Mouse (Mus musculus): ENCODE data around the gene Slc28a3. TPM values are rescaled to one million over a fixed set of nuclear protein-coding genes. Genes with fewer than 3 reads are reported as not detected.
A peak's percentile ranks its signal among the peaks of the same experiment; 100 is the strongest.

Slc28a3 gene
- polyA plus RNA-seq, 1 experiment, result 0.07 TPM

DNA sequence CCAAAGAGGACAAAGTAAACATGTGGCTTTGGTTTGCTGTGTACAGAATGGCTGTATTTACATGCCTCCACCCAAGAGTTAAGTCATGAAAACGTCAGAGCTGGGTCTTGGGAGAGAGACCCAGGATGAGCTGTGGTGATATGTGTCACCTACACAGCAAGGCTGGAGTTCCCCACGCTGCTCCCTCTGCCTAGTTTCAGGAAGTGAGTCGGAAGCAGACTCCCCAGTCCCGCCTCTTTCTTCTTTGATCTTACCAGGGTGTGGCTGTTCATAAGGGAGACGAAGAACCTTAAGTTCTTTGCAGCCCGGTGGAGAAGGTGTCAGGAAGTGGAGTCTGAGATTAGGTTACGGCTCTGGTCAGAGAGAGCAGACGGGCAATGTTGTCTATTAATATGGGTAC lies 12.0 kb upstream of the Slc28a3 start:
- Histone ChIP-seq H3K36me3 (replicated peaks; ENCODE audit: low read length) (no peaks in the 10 kb centered on the region), H3K4me1 (no peaks in the 10 kb centered on the region), H3K9me3 (no peaks in the 10 kb centered on the region), H3K27me3 (replicated peaks) (no peaks in the 10 kb centered on the region), H3K4me3 (replicated peaks) (no peak overlapping the region)
- TF ChIP-seq FLI1 (IDR thresholded peaks at IDR 0.05; ENCODE audit: low read length) (no peak), GATA1 (IDR thresholded peaks at IDR 0.05; ENCODE audit: borderline replicate concordance, low read length) (no peak)

DNA sequence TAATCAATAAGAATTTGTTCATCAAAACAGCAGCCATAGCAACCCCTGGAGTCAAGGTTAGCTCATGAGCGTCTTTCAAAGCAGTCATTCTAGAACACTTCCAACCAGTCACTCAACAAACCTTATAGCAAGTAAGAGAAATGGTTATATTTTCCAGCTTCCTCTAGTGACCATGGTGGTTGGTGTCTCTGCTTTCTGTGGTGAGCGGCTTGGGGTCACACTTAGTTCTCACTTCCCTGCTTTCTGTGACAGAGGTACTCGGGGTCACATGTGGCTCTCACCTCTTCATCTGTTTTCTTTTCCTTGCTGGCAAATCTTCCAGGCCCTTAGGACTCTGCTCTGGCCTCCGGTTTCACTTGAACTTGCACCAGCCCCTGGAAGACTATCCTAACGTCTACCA lies 8.6 kb upstream of the Slc28a3 start:
- TF ChIP-seq FLI1 (IDR thresholded peaks at IDR 0.05; ENCODE audit: low read length) (no peak), GATA1 (IDR thresholded peaks at IDR 0.05; ENCODE audit: borderline replicate concordance, low read length) (no peak)
- Histone ChIP-seq H3K27me3 (replicated peaks) (no peaks in the 10 kb centered on the region), H3K9me3 (no peaks in the 10 kb centered on the region), H3K36me3 (replicated peaks; ENCODE audit: low read length) (no peaks in the 10 kb centered on the region), H3K4me3 (replicated peaks) (no peak overlapping the region), H3K4me1 (no peaks in the 10 kb centered on the region)

DNA sequence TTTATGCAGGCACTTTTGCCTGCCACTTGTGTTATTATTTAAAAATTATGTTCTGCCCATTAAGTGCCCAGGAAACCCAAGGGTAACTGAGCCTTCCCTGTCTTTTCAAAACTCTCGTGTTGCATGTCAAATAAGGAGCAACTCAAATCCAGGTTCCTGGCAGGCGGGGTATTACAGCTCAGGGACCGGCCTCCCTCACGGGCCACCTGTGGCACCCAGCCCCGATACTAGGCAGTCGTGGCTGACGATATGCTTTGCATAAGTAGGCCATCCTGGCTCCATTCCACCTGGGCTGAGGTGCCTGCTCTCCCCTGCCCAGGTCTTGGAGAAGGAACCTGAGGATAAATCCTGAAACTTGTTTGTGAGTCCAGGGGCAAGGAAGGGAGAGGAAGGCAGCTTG lies 618 bp downstream of the Slc28a3 start:
- peaks cover 12% of the 10 kb centered on the region for H3K27me3 ChIP-seq (replicated peaks)
- H3K4me3 ChIP-seq (replicated peaks), result no peak overlapping the region
- H3K9me3 ChIP-seq, result no peaks in the 10 kb centered on the region
- no peaks in the 10 kb centered on the region for H3K36me3 ChIP-seq (replicated peaks; ENCODE audit: low read length)
- no peak for TF ChIP-seq FLI1 (IDR thresholded peaks at IDR 0.05; ENCODE audit: low read length)
- TF ChIP-seq GATA1 (IDR thresholded peaks at IDR 0.05; ENCODE audit: borderline replicate concordance, low read length), result no peak
- H3K4me1 ChIP-seq, result no peaks in the 10 kb centered on the region

DNA sequence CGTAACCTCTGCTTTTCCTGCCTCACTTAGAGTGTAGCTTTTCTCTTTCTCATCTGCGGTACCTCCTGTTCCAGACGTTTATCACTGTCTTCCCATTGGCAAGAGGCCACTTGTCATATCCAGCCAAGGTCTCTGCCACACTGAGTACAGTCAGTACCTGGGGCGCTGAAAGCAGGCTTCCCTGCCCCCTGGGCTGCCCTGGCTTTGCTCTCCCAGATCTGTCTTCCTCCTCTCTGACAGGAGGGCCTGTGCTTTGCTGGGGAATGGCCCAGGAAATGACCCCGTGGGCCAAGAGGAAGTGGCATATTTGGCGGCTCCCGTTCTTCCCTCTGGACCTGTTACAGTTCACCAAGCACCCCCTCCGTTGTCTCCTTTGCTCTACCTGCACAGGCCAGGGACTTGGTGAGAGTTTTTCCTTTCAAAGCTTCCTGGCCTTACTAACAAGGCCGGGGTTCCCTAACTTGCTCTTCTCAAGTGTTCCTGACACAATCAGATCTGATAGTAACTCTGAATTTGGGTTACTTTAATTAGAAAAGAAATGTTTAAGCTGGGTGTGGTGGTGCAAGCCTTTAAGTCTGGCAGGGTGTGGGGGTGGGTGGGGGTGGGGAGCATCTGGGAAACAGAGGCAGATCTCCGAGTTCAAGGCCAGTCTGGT lies 9.3 kb downstream of the Slc28a3 start:
- H3K27me3 ChIP-seq (replicated peaks), result no peaks in the 10 kb centered on the region
- no peaks in the 10 kb centered on the region for H3K36me3 ChIP-seq (replicated peaks; ENCODE audit: low read length)
- H3K9me3 ChIP-seq, result 0 out of 2 replicates have a peak, but pooled peaks cover 5% of the 10 kb centered on the region
- TF ChIP-seq FLI1 (IDR thresholded peaks at IDR 0.05; ENCODE audit: low read length), result no peak
- TF ChIP-seq GATA1 (IDR thresholded peaks at IDR 0.05; ENCODE audit: borderline replicate concordance, low read length), result no peak
- H3K4me3 ChIP-seq (replicated peaks), result no peak overlapping the region
- no peaks in the 10 kb centered on the region for H3K4me1 ChIP-seq

DNA sequence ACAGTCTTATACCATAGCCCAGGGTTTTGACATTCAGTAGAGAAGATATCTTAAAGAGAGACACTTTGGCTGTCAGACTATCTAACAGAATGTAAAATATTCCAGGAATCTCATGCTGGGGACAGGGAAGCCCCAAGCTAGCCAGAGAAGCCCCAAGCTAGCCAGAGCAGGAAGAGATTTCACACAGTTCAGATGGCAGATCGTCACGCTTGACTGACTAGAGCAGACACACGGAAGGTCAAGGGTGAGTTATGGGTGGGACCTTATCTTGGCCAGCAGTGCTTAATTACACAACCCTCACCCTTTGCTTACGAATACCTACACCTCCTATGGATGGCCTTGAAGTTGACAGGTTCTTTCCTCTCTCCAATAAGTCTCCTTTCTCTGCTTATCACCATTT lies 12.1 kb downstream of the Slc28a3 start:
- H3K36me3 ChIP-seq (replicated peaks; ENCODE audit: low read length), result no peaks in the 10 kb centered on the region
- TF ChIP-seq GATA1 (IDR thresholded peaks at IDR 0.05; ENCODE audit: borderline replicate concordance, low read length) (no peak), FLI1 (IDR thresholded peaks at IDR 0.05; ENCODE audit: low read length) (no peak)
- H3K4me1 ChIP-seq, result no peaks in the 10 kb centered on the region
- H3K9me3 ChIP-seq, result 0 out of 2 replicates have a peak, but pooled peaks cover 5% of the 10 kb centered on the region
- H3K27me3 ChIP-seq (replicated peaks), result no peaks in the 10 kb centered on the region
- H3K4me3 ChIP-seq (replicated peaks), result no peak overlapping the region

DNA sequence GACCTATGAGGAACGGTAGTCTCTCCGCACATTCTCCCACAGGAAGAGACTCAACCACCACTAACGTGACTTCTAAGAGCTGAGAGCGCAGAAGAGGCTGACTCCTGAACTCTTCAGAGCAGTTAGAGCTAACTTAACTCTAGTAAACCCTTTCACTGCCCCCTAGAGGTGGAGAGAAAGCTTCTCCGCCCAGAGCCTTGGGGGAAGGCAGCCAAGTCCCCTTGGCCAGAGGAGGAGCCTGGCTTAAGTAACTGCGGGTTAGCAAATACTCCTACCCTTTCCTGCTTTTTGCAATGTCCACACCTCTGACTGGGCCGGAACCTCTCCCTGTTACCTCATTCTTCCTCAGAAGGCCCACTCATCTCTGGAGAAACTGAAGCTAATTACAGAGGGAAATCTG lies 17.5 kb downstream of the Slc28a3 start:
- H3K4me3 ChIP-seq (replicated peaks), result no peak overlapping the region
- no peaks in the 10 kb centered on the region for H3K27me3 ChIP-seq (replicated peaks)
- no peaks in the 10 kb centered on the region for H3K9me3 ChIP-seq
- no peaks in the 10 kb centered on the region for H3K36me3 ChIP-seq (replicated peaks; ENCODE audit: low read length)
- H3K4me1 ChIP-seq, result peaks cover 6% of the 10 kb centered on the region; the same call in 1 of the 2 replicates
- TF ChIP-seq GATA1 (IDR thresholded peaks at IDR 0.05; ENCODE audit: borderline replicate concordance, low read length) (no peak), FLI1 (IDR thresholded peaks at IDR 0.05; ENCODE audit: low read length) (no peak)

DNA sequence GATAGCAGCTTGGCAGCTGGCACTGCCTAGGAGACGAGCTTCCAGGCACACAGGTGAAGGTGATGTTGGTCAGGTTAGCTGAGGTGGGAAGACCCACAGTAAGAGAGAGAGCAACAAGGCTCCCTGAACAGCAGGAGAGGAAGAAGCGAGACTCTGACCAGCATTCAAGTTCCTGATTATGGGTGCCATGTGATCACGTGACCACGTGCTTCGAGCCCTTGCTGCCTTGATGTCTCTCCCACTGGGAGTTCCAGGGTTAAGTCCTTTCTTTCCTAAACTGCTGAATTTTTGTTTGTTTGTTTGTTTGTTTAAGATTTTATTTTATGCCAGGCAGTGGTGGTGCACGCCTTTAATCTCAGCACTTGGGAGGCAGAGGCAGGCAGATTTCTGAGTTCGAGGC lies 18.8 kb downstream of the Slc28a3 start:
- TF ChIP-seq FLI1 (IDR thresholded peaks at IDR 0.05; ENCODE audit: low read length), result no peak
- TF ChIP-seq GATA1 (IDR thresholded peaks at IDR 0.05; ENCODE audit: borderline replicate concordance, low read length), result no peak
- no peaks in the 10 kb centered on the region for H3K27me3 ChIP-seq (replicated peaks)
- H3K4me3 ChIP-seq (replicated peaks), result no peak overlapping the region
- peaks cover 6% of the 10 kb centered on the region; the same call in 1 of the 2 replicates for H3K4me1 ChIP-seq
- H3K36me3 ChIP-seq (replicated peaks; ENCODE audit: low read length), result no peaks in the 10 kb centered on the region
- H3K9me3 ChIP-seq, result no peaks in the 10 kb centered on the region

DNA sequence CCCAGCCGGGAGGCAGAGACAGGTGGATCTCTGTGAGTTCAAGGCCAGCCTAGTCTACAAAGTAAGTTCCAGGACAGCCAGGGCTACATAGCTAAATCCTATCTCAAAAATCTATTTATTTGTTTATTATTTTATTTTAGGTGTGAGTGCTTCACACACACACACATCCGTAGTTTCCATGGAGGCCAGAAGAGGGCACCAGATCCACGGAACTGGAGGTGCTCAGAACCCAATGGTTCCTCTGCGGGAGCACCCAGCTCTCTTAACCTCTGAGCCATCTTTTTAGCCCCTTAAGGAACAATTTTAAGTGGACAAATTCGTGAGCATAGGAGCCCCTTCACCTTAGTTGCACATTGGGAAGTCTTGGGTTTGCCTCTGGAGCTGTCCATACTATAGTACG lies 20.0 kb downstream of the Slc28a3 start:
- Histone ChIP-seq H3K9me3 (peaks cover 4% of the 10 kb centered on the region), H3K4me3 (replicated peaks) (no peak overlapping the region), H3K27me3 (replicated peaks) (no peaks in the 10 kb centered on the region), H3K4me1 (peaks cover 6% of the 10 kb centered on the region; the same call in 1 of the 2 replicates), H3K36me3 (replicated peaks; ENCODE audit: low read length) (no peaks in the 10 kb centered on the region)
- TF ChIP-seq FLI1 (IDR thresholded peaks at IDR 0.05; ENCODE audit: low read length) (no peak), GATA1 (IDR thresholded peaks at IDR 0.05; ENCODE audit: borderline replicate concordance, low read length) (no peak)

DNA sequence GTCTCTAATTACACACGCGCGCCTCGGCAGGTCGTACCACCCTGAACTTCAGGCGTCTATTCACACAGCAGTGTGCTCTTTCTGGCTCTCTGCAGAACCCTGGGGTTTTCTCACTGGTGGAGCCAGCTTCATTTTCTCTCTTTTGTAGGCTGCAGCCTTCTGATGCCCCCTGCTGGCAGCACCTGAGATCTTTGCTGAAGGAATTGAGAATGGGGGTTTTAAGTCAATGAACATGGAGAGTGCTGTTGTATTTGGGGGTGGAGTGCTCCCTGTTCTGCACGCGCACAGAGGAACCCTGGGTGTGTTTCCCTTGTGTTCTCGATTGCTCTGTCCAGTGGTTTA lies 21.2 kb downstream of the Slc28a3 start:
- Histone ChIP-seq H3K4me3 (replicated peaks) (peak overlapping the region; percentile 69), H3K36me3 (replicated peaks; ENCODE audit: low read length) (no peaks in the 10 kb centered on the region), H3K27me3 (replicated peaks) (no peaks in the 10 kb centered on the region), H3K9me3 (peaks cover 5% of the 10 kb centered on the region), H3K4me1 (peaks cover 6% of the 10 kb centered on the region; the same call in 1 of the 2 replicates)
- no peak for TF ChIP-seq FLI1 (IDR thresholded peaks at IDR 0.05; ENCODE audit: low read length)
- TF ChIP-seq GATA1 (IDR thresholded peaks at IDR 0.05; ENCODE audit: borderline replicate concordance, low read length), result no peak

DNA sequence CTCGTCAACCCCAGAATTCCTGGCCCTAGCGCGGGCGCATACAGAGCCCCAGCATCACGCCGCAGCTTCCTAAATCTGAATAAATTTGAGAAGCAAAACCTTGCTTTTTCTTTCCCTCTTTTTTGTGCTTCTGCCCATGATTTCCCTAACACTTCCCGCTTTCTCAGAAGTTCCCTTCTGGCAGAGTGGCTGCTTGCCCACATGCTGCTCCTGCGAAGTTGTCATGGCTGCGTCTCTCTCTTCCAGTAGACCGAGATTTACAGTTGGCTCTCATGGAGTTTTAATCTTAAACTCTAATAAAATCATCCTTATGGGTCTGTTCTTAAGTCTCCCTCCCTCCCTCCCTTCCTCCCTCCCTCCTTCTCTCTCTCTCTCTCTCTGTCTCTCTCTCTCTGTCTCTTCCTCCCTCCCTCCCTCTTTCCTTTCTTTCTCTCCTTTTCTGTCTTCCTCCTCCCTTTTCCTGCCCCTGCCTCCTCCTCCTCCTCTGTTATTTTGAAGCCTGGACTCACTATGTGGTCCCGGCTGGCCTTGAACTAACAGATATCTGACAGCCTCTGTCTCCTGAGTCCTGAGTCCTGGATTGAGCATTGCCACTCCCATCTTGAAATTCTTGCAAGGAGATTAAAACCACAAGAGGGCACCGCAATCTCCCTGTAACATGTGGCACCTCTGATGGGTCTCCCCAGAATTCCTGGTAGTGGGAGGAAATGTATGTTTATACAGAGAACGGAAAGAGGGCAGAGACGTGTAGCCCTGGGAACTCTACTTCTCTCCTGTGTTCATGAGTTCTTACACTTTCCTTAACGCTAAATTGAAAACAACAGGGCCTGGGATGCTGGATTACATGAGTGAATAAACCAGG lies 21.8 kb downstream of the Slc28a3 start:
- TF ChIP-seq GATA1 (IDR thresholded peaks at IDR 0.05; ENCODE audit: borderline replicate concordance, low read length) (no peak), FLI1 (IDR thresholded peaks at IDR 0.05; ENCODE audit: low read length) (no peak)
- Histone ChIP-seq H3K36me3 (replicated peaks; ENCODE audit: low read length) (no peaks in the 10 kb centered on the region), H3K4me1 (peaks cover 6% of the 10 kb centered on the region; the same call in 1 of the 2 replicates), H3K4me3 (replicated peaks) (peak overlapping the region; percentile 69), H3K27me3 (replicated peaks) (no peaks in the 10 kb centered on the region), H3K9me3 (peaks cover 5% of the 10 kb centered on the region)

Measured in megakaryocyte, embryonic 14.5 days (primary cell).